Mouse (Mus musculus) large intestine, adult 2 months (tissue): ENCODE results near the gene Mmd2. TPM values are rescaled to one million over a fixed set of nuclear protein-coding genes. Genes with fewer than 3 reads are reported as not detected.
A peak's percentile ranks its signal among the peaks of the same experiment; 100 is the strongest.

Experiments
- DNase-seq: peaks from one replicate; pipeline ENCODE4 v3.0.0-alpha.2; 2012; ENCODE audit warnings: low read depth, low spot score
- WGBS: fragments of 180-500 bp; shearing (Covaris S2); methylation state at CpG from one replicate; pipeline ENCODE4 v1.1.7; 2018; 5-methylcytosine and 5-hydroxymethylcytosine counted together
- polyA plus RNA-seq: library from polyadenylated mRNA; depleted of rRNA; stranded (reverse); fragments of >200 nt; gene quantifications from 2 replicates; pipeline ENCODE4 v1.2.3, GENCODE M21; 2012; rRNA removed

The Mmd2 gene
- polyA plus RNA-seq = 0.27 and 0.50 TPM in 2 replicates

GRCm38 (mm10) chr5:142608259-142608988 is at the start of gene Mmd2:
Gene Mmd2 (minus strand): TSS chr5:142608800.
- DNase-seq = no peak
- 5% methylated on average over 42 of the region's 42 CpGs for WGBS

GRCm38 (mm10) chr5:142652266-142652665 is 43.7 kb upstream of the Mmd2 start:
- WGBS = 56% methylated on average over 4 of the region's 4 CpGs
- DNase-seq = no peak

GRCm38 (mm10) chr5:142650794-142651497 is 42.3 kb upstream of the Mmd2 start:
- 37% methylated on average over 6 of the region's 6 CpGs for WGBS
- peak; percentile 42 for DNase-seq

- DNase-seq = no peak
- 66% methylated on average over 3 of the region's 3 CpGs for WGBS
Measured at GRCm38 (mm10) chr5:142650390-142650789, 41.8 kb upstream of the Mmd2 start.

- 75% methylated on average over 4 of the region's 4 CpGs for WGBS
- DNase-seq = no peak
Measured at GRCm38 (mm10) chr5:142649460-142650050, 41.0 kb upstream of the Mmd2 start.

GRCm38 (mm10) chr5:142648162-142648561 is 39.6 kb upstream of the Mmd2 start:
- no peak for DNase-seq
- WGBS = 89% methylated on average over 7 of the region's 7 CpGs

GRCm38 (mm10) chr5:142641331-142642051 is 32.9 kb upstream of the Mmd2 start:
- DNase-seq = no peak

GRCm38 (mm10) chr5:142640088-142640487 is 31.5 kb upstream of the Mmd2 start:
- DNase-seq = no peak
- WGBS = 84% methylated on average over 5 of the region's 5 CpGs

More at GRCm38 (mm10) chr5:142641331-142642051, 32.9 kb upstream of the Mmd2 start:
- WGBS = 87% methylated on average over 6 of the region's 6 CpGs

- no peak for DNase-seq
- WGBS = 93% methylated on average over 5 of the region's 5 CpGs
Measured at GRCm38 (mm10) chr5:142637823-142638222, 29.2 kb upstream of the Mmd2 start.

GRCm38 (mm10) chr5:142630224-142630623 is 21.6 kb upstream of the Mmd2 start:
- 4% methylated on average over 6 of the region's 6 CpGs for WGBS

GRCm38 (mm10) chr5:142629663-142630025 is 21.0 kb upstream of the Mmd2 start:
- WGBS = 1% methylated on average over 41 of the region's 41 CpGs

More at GRCm38 (mm10) chr5:142630224-142630623, 21.6 kb upstream of the Mmd2 start:
- DNase-seq = no peak

GRCm38 (mm10) chr5:142628726-142629662 is 20.4 kb upstream of the Mmd2 start:
- peak; percentile 75 for DNase-seq
- under 1% methylated on average over 69 of the region's 69 CpGs for WGBS

More at GRCm38 (mm10) chr5:142629663-142630025, 21.0 kb upstream of the Mmd2 start:
- DNase-seq = no peak

GRCm38 (mm10) chr5:142627398-142627797 is 18.8 kb upstream of the Mmd2 start, which contains the start of gene Wipi2:
Gene Wipi2 (plus strand): TSS chr5:142627698.
- no peak for DNase-seq
- 85% methylated on average over 2 of the region's 2 CpGs for WGBS

GRCm38 (mm10) chr5:142623080-142623479 is 14.5 kb upstream of the Mmd2 start:
- 96% methylated on average over 7 of the region's 7 CpGs for WGBS
- no peak for DNase-seq

- peak; percentile 47 for DNase-seq
- WGBS = 19% methylated on average over 1 of the region's 1 CpGs
Measured at GRCm38 (mm10) chr5:142622134-142622533, 13.5 kb upstream of the Mmd2 start.

GRCm38 (mm10) chr5:142621421-142621820 is 12.8 kb upstream of the Mmd2 start:
- no peak for DNase-seq
- whole genome bisulfite sequencing = 62% methylated on average over 2 of the region's 2 CpGs

- DNase-seq = no peak
- 35% methylated on average over 5 of the region's 5 CpGs for WGBS
Measured at GRCm38 (mm10) chr5:142619866-142620265, 11.3 kb upstream of the Mmd2 start.

- DNase-seq = no peak
- WGBS = 56% methylated on average over 6 of the region's 6 CpGs
Measured at GRCm38 (mm10) chr5:142616326-142616725, 7.7 kb upstream of the Mmd2 start.

- no peak for DNase-seq
- WGBS = 74% methylated on average over 4 of the region's 4 CpGs
Measured at GRCm38 (mm10) chr5:142615638-142616037, 7.0 kb upstream of the Mmd2 start.
